Mouse (Mus musculus) kidney, embryonic 14.5 days (tissue): ENCODE measurements around the gene Plxna2. TPM values are rescaled to one million over a fixed set of nuclear protein-coding genes. Genes with fewer than 3 reads are reported as not detected.
A peak's percentile ranks its signal among the peaks of the same experiment; 100 is the strongest.

Experiments used
- ATAC-seq: fragments of 200-750 bp; cut with Nextera tagmentation; 2 replicates; pipeline ENCODE4 v1.8.0; 2017; ENCODE audit warnings: moderate number of reproducible peaks, mild to moderate bottlenecking, moderate TSS enrichment, moderate library complexity; ENCODE audit not compliant: low FRiP score, low TSS enrichment
- H3K27ac ChIP-seq: fragments of 300-500 bp; sonication (generic); 2 replicates; pipeline ENCODE4 v1.5.1; 2014; ENCODE audit warnings: low read depth, mild to moderate bottlenecking, low read length, moderate library complexity, mixed read lengths
- H3K27me3 ChIP-seq: fragments of 300-500 bp; sonication (generic); 2 replicates; pipeline ENCODE4 v1.6.1; 2014; ENCODE audit warnings: mild to moderate bottlenecking, low read length; ENCODE audit not compliant: control insufficient read depth, insufficient read depth
- H3K36me3 ChIP-seq: fragments of 300-500 bp; sonication (generic); 2 replicates; pipeline ENCODE4 v1.6.1; 2014; ENCODE audit warnings: low read length, mixed read lengths; ENCODE audit not compliant: control insufficient read depth, insufficient read depth
- H3K4me1 ChIP-seq: fragments of 300-500 bp; sonication (generic); 2 replicates; pipeline ENCODE4 v1.6.1; 2014; ENCODE audit warnings: low read length, mixed read lengths; ENCODE audit not compliant: control insufficient read depth, insufficient read depth
- H3K4me2 ChIP-seq: fragments of 300-500 bp; sonication (generic); replicated peaks from 2 replicates; pipeline ENCODE4 v1.6.1; 2014; ENCODE audit warnings: low read depth, mild to moderate bottlenecking, low read length
- H3K4me3 ChIP-seq: fragments of 300-500 bp; sonication (generic); 2 replicates; pipeline ENCODE4 v1.5.1; 2014; ENCODE audit warnings: mild to moderate bottlenecking, low read length
- H3K9ac ChIP-seq: fragments of 300-500 bp; sonication (generic); 2 replicates; pipeline ENCODE4 v1.6.1; 2014; ENCODE audit warnings: low read depth, mild to moderate bottlenecking, low read length, moderate library complexity
- H3K9me3 ChIP-seq: fragments of 300-500 bp; sonication (generic); 2 replicates; pipeline ENCODE4 v1.6.1; 2016; ENCODE audit warnings: low read length; ENCODE audit not compliant: control insufficient read depth
- WGBS: fragments of 180-500 bp; shearing (Covaris S2); extraction: QIAGEN DNeasy Blood & Tissue Kit; methylation state at CpG from one replicate; pipeline ENCODE4 v1.1.7; 2014; 5-methylcytosine and 5-hydroxymethylcytosine counted together
- polyA plus RNA-seq: library from polyadenylated mRNA; unstranded; fragments of >200 nt; fragmentation: Nextera tagmentation; extraction: Ambion mirVana; gene quantifications from 2 replicates; pipeline ENCODE4 v1.2.1, GENCODE M21; 2014

Plxna2 gene
- polyA plus RNA-seq, 1 experiment from 2014 or later, result 7.4 TPM

DNA sequence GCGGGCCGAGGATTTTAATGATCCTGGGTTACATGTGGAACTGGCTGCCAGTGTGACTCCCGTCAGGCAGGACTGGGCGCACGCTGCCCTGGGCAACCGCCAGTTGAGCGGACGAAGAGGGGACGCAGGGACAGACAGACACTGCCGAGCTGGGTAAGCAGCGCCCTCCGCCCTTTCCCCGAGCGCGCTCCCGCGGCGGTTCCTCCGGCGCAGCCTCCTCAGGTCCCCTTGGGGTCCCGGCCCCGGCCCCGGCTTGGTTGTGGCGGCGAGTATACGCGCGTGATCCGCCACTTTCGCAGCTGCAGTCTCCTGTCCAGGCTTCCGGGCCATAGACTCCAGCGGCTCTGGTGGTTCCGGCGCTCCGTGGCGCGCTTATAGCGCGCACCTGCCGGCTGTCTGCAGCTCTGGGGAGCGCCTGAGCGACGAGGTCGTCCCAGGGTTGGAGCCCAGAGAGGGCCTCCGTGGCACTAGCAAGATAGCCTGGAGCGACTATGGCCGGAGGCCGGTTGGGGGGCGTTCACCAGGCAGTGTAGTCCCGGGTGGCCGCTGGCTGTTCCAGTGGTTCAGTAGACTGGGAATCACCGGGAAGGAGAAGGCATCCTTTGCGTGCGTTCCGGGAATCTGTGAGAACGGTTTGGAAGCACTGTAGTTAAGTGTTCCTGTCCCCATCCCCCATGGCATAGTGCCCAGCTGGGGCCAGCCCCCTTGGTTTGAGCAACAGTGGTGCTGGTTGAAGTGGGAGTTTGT lies 2.4 kb downstream of the Plxna2 start:
- H3K36me3 ChIP-seq, result no peaks in the 10 kb centered on the region
- under 1% methylated on average over 54 of the region's 56 CpGs for WGBS
- H3K4me2 ChIP-seq, result peak overlapping the region; percentile 92
- H3K4me1 ChIP-seq, result peaks cover 22% of the 10 kb centered on the region
- H3K27ac ChIP-seq, result peak overlapping the region; percentile 34; the same call in 1 of the 2 replicates
- peak overlapping the region; percentile 72 for H3K4me3 ChIP-seq
- H3K9me3 ChIP-seq, result no peaks in the 10 kb centered on the region
- peak; percentile 60 for ATAC-seq
- 0 out of 2 replicates have a peak, but pooled peaks cover 2% of the 10 kb centered on the region for H3K27me3 ChIP-seq
- H3K9ac ChIP-seq, result peak overlapping the region; percentile 77

DNA sequence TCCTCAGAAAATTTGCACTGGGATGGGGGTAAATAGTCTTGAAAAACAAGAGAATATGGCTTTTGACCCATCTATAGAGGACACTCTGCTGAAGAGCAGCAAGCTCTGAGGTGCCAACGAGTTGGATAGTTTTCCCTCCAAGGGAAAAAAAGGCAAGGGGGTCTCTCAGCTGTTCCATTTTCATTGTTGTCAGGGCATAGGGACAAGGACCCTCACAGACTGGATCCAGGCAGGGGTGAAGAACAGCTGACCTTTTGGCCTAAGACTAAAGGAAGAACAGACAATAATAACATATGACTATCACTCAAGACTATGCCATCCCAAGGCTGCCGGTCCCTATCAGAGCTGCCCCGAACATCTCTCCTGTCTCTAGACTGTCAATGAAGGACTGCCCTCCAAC lies 4.2 kb downstream of the Plxna2 start:
- 79% methylated on average over 3 of the region's 3 CpGs for WGBS
- no peaks in the 10 kb centered on the region for H3K9me3 ChIP-seq
- no peaks in the 10 kb centered on the region for H3K36me3 ChIP-seq
- H3K27me3 ChIP-seq, result 0 out of 2 replicates have a peak, but pooled peaks cover 2% of the 10 kb centered on the region
- peaks cover 28% of the 10 kb centered on the region for H3K4me1 ChIP-seq
- H3K4me3 ChIP-seq, result peak overlapping the region; percentile 3; the same call in 1 of the 2 replicates
- no peak overlapping the region for H3K9ac ChIP-seq
- H3K27ac ChIP-seq, result no peak overlapping the region
- peak overlapping the region; percentile 92; the same call in 1 of the 2 replicates for H3K4me2 ChIP-seq
- ATAC-seq, result no peak

DNA sequence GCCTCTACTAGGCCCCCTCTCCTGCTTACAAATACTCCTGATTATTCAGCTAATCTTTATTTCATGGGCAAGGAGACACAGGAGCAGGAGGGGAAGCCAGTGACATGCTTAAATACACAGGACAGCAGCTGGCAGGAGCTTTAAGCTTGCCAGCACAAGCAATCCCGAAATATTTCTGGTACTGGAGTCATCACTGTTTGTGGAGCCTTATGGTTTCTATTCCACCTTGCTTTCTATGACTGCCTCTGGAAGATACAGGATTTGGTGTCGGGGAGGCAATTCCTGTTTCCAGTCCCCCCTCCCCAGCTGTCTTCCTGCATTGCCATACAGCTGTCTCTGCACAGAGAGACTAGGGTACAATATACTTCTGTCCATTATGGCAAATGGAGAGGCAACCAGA lies 4.7 kb downstream of the Plxna2 start:
- Histone ChIP-seq H3K9ac (no peak overlapping the region), H3K4me3 (peak overlapping the region; percentile 3; the same call in 1 of the 2 replicates), H3K9me3 (no peaks in the 10 kb centered on the region), H3K27ac (no peak overlapping the region), H3K36me3 (no peaks in the 10 kb centered on the region), H3K4me1 (peaks cover 28% of the 10 kb centered on the region), H3K27me3 (0 out of 2 replicates have a peak, but pooled peaks cover 2% of the 10 kb centered on the region), H3K4me2 (peak overlapping the region; percentile 12; the same call in 1 of the 2 replicates)
- no peak for ATAC-seq
- 65% methylated on average over 2 of the region's 2 CpGs for WGBS

DNA sequence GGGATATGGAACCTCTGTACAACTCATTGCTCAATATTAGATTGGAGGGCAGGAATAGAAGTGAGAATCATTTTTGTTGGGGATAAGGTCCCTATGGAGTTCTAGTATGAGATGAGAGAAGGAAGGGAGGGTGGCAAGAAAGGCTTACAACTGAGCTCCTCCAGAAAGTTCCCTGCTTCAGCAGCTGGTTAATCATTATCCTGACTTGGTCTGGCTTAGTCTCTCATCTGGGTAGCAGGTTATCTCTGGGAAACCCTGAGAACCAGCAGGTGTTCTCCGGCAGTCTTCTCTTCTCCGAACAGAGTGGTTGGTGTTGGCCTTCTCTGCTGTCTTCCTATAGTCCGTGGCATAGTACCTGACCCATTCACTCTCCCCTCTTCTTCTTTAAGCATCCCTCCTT lies 5.6 kb downstream of the Plxna2 start:
- H3K4me3 ChIP-seq, result no peak overlapping the region
- no peaks in the 10 kb centered on the region for H3K36me3 ChIP-seq
- no peaks in the 10 kb centered on the region for H3K9me3 ChIP-seq
- peaks cover 28% of the 10 kb centered on the region for H3K4me1 ChIP-seq
- 0 out of 2 replicates have a peak, but pooled peaks cover 2% of the 10 kb centered on the region for H3K27me3 ChIP-seq
- 88% methylated on average over 3 of the region's 3 CpGs for WGBS
- no peak for ATAC-seq
- H3K4me2 ChIP-seq, result no peak overlapping the region
- H3K27ac ChIP-seq, result no peak overlapping the region
- no peak overlapping the region for H3K9ac ChIP-seq

DNA sequence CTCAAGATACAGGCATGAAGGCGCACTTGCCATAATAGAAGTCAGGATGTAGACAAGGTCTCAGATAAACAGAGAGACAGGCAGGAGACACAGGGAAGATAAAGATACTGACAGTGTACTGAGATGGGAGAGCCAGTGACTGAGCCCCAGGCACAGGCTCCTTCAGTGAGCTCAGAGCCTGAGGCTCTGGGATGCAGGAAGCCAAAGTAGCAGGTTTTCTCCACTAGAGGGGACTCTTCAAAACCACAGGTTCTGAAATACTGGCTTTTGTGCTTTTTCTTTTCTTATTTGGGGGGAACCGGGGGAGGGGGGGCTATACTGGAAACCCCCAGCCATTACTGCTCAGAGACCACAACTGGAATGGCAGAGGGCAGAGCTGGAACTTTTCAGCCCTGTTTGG lies 6.4 kb downstream of the Plxna2 start:
- Histone ChIP-seq H3K36me3 (no peaks in the 10 kb centered on the region), H3K4me2 (no peak overlapping the region; the same call in 1 of the 2 replicates), H3K4me3 (no peak overlapping the region), H3K27me3 (0 out of 2 replicates have a peak, but pooled peaks cover 2% of the 10 kb centered on the region), H3K27ac (no peak overlapping the region), H3K9ac (no peak overlapping the region), H3K9me3 (no peaks in the 10 kb centered on the region), H3K4me1 (peaks cover 24% of the 10 kb centered on the region)
- ATAC-seq, result no peak
- WGBS, result 57% methylated on average over 2 of the region's 2 CpGs

DNA sequence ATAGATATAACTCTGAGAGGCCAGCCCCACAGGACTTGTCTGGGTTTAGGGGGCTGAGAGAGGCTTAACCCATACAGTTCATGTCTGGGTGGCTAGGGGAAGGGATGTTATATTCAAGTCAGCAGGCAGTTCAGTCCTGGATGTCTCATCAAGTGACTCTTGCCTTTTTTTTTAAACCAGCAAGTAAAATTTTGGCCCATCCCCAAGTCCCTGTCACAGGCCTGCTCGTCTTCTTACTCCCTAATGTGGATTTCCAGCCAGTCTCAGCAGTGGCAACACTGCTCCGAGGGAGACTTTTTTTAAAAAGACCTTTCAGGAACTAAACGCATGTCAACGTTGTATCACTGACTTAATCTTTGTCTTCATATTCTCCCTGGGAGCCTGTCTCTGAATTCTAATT lies 7.0 kb downstream of the Plxna2 start:
- Histone ChIP-seq H3K9me3 (no peaks in the 10 kb centered on the region), H3K27ac (no peak overlapping the region), H3K4me3 (no peak overlapping the region), H3K4me2 (no peak overlapping the region), H3K4me1 (peaks cover 24% of the 10 kb centered on the region), H3K9ac (0 out of 2 replicates have a peak overlapping the region, but pooled peaks have one; percentile 2), H3K27me3 (0 out of 2 replicates have a peak, but pooled peaks cover 2% of the 10 kb centered on the region), H3K36me3 (no peaks in the 10 kb centered on the region)
- WGBS, result 60% methylated on average over 4 of the region's 4 CpGs
- ATAC-seq, result no peak

DNA sequence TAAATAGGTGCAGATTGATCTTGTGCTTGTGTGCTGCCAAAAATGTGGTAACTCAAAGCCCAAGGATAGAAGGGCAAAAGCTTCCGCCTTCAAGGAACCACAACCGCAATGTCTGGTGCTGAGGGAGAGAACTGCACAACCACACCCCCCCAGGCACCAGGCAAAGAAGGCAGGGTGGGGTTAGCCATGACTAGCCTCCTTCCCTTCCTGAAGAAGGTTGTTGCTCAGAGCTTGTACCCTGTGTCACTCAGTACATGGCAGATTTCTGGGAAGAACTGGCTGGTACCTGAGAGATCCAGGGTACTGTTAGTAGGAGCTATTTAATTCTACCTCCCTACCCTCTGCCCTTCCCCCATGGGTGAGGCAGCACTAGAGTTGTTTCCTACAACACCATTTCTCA lies 8.1 kb downstream of the Plxna2 start:
- ATAC-seq, result no peak
- Histone ChIP-seq H3K9me3 (no peaks in the 10 kb centered on the region), H3K4me1 (peaks cover 20% of the 10 kb centered on the region), H3K36me3 (no peaks in the 10 kb centered on the region), H3K4me2 (no peak overlapping the region), H3K4me3 (no peak overlapping the region), H3K27me3 (no peaks in the 10 kb centered on the region), H3K27ac (no peak overlapping the region), H3K9ac (no peak overlapping the region)
- 87% methylated on average over 2 of the region's 2 CpGs for WGBS

DNA sequence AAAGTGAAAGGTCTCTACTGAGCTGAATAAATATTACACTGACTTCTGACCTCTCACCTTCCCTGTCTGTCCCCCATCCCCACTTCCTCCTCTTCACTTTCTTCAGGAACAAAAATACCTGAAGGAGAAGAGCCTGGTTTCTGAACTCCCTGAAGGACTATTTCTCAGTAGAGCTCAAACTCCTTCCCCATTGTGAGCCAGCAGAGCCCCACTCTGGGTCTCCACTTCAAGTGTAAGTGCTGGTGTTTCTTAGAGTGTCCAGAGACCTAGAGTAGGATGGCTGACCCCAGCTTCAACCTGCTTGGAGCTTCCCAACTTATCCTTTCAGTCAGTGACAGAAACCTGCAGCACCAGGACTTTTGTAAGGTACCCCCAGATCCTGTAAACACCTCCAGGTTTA lies 9.3 kb downstream of the Plxna2 start:
- no peak for ATAC-seq

DNA sequence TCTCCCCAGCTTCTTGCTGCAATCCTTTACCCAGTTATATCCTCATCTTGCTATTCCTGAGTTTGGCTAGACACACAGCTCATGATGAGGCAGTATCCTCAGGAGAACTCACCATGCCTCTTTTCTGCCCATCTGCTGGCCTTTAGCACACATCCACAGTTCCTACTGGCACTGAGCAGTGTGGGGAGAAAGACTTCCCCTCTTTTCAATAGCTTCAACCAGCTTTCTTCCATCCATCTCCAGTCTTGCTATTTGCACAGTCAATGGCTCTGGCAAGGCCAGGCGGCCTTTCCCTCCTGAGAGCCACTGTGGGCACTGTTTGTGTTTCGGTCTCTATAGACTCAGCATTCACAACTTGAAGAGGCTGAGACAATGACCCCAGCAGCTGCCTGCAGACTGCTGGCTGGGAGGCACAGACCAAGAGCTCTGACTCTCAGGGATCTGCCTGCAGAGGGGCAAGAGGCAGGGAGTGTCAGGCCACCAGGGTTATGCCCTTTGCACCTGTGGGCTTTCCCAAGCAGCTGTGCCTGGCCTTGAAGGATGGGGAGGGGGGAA lies 11.2 kb downstream of the Plxna2 start:
- no peaks in the 10 kb centered on the region for H3K9me3 ChIP-seq
- 33% methylated on average over 2 of the region's 2 CpGs for WGBS
- no peak overlapping the region for H3K4me3 ChIP-seq
- no peaks in the 10 kb centered on the region for H3K36me3 ChIP-seq
- H3K9ac ChIP-seq, result no peak overlapping the region
- peaks cover 8% of the 10 kb centered on the region for H3K4me1 ChIP-seq
- H3K27ac ChIP-seq, result no peak overlapping the region
- H3K27me3 ChIP-seq, result no peaks in the 10 kb centered on the region
- no peak overlapping the region for H3K4me2 ChIP-seq
- no peak for ATAC-seq

More for the DNA sequence above, 9.3 kb downstream of the Plxna2 start:
- Histone ChIP-seq H3K27ac (no peak overlapping the region), H3K9ac (no peak overlapping the region), H3K9me3 (no peaks in the 10 kb centered on the region), H3K4me1 (peaks cover 17% of the 10 kb centered on the region), H3K36me3 (no peaks in the 10 kb centered on the region), H3K4me2 (no peak overlapping the region), H3K27me3 (no peaks in the 10 kb centered on the region), H3K4me3 (no peak overlapping the region)
